Mouse (Mus musculus) intestine, postnatal 0 days (tissue): ENCODE measurements at regions not wholly inside any gene's neighbourhood (a gene's known extent, or its start where the extent isn't known, plus 50 kb on each side); places are given as distances from the start of the nearest gene placed in this dataset.

Source experiments
- ATAC-seq: fragments of 200-750 bp; cut with Nextera tagmentation; 2 replicates; pipeline ENCODE4 v1.8.0; 2017; ENCODE audit warnings: mild to moderate bottlenecking, moderate TSS enrichment, moderate library complexity
- H3K27ac ChIP-seq: fragments of 300-500 bp; sonication (generic); 2 replicates; pipeline ENCODE4 v1.5.1; 2014; ENCODE audit warnings: mild to moderate bottlenecking, low read depth, low read length, moderate library complexity
- H3K27me3 ChIP-seq: fragments of 300-500 bp; sonication (generic); replicated peaks from 2 replicates; pipeline ENCODE4 v1.6.1; 2014; ENCODE audit warnings: low read length, mixed read lengths; ENCODE audit not compliant: control insufficient read depth, insufficient read depth
- H3K36me3 ChIP-seq: fragments of 300-500 bp; sonication (generic); 2 replicates; pipeline ENCODE4 v1.6.1; 2014; ENCODE audit warnings: mild to moderate bottlenecking, moderate library complexity; ENCODE audit not compliant: control insufficient read depth, insufficient read depth
- H3K4me1 ChIP-seq: fragments of 300-500 bp; sonication (generic); replicated peaks from 2 replicates; pipeline ENCODE4 v1.6.1; 2014; ENCODE audit warnings: antibody characterized with exemption, low read length, mixed read lengths; ENCODE audit not compliant: control insufficient read depth, insufficient read depth
- H3K4me2 ChIP-seq: fragments of 300-500 bp; sonication (generic); replicated peaks from 2 replicates; pipeline ENCODE4 v1.6.1; 2014; ENCODE audit warnings: low read depth, mild to moderate bottlenecking, moderate library complexity
- H3K4me3 ChIP-seq: fragments of 300-500 bp; sonication (generic); 2 replicates; pipeline ENCODE4 v1.5.1; 2014; ENCODE audit warnings: low read depth, low read length
- H3K9ac ChIP-seq: fragments of 300-500 bp; sonication (generic); 2 replicates; pipeline ENCODE4 v1.6.1; 2014; ENCODE audit warnings: mild to moderate bottlenecking, low read depth, low read length
- H3K9me3 ChIP-seq: fragments of 300-500 bp; sonication (generic); 2 replicates; pipeline ENCODE4 v1.6.1; 2016; ENCODE audit warnings: mixed run types; ENCODE audit not compliant: control insufficient read depth
- CTCF ChIP-seq: sonication (generic); IDR thresholded peaks from 2 replicates; pipeline ENCODE4 v1.5.1; 2016; ENCODE audit warnings: low read depth, mild to moderate bottlenecking, control low read depth, antibody characterized with exemption, moderate library complexity
- WGBS: fragments of 180-500 bp; shearing (Covaris S2); extraction: QIAGEN DNeasy Blood & Tissue Kit; methylation state at CpG from one replicate; pipeline ENCODE4 v1.1.7; 2014; 5-methylcytosine and 5-hydroxymethylcytosine counted together

GRCm38 (mm10) chr17:65173236-65173635 is 337.4 kb upstream of the 4930583I09Rik start:
- no peak for TF ChIP-seq CTCF
- ATAC-seq: no peak

GRCm38 (mm10) chr17:65170691-65171090 is 334.8 kb upstream of the 4930583I09Rik start:
- no peaks in the 10 kb centered on the region for H3K36me3 ChIP-seq
- WGBS: 87% methylated on average over 4 of the region's 4 CpGs
- no peak for TF ChIP-seq CTCF
- H3K4me1 ChIP-seq: no peaks in the 10 kb centered on the region
- no peak overlapping the region for H3K4me2 ChIP-seq
- H3K27ac ChIP-seq: no peak overlapping the region
- no peak overlapping the region for H3K4me3 ChIP-seq
- no peak overlapping the region for H3K9ac ChIP-seq
- no peak for ATAC-seq
- no peaks in the 10 kb centered on the region for H3K9me3 ChIP-seq
- no peaks in the 10 kb centered on the region for H3K27me3 ChIP-seq

More at GRCm38 (mm10) chr17:65173236-65173635, 337.4 kb upstream of the 4930583I09Rik start:
- 93% methylated on average over 3 of the region's 3 CpGs for WGBS
- Histone ChIP-seq H3K9ac (no peak overlapping the region), H3K36me3 (no peaks in the 10 kb centered on the region), H3K4me3 (no peak overlapping the region), H3K27ac (no peak overlapping the region), H3K4me1 (no peaks in the 10 kb centered on the region), H3K4me2 (no peak overlapping the region), H3K9me3 (no peaks in the 10 kb centered on the region), H3K27me3 (no peaks in the 10 kb centered on the region)

- Histone ChIP-seq H3K4me3 (no peak overlapping the region), H3K4me1 (no peaks in the 10 kb centered on the region), H3K27me3 (no peaks in the 10 kb centered on the region), H3K36me3 (no peaks in the 10 kb centered on the region), H3K27ac (no peak overlapping the region), H3K9ac (no peak overlapping the region), H3K4me2 (no peak overlapping the region), H3K9me3 (no peaks in the 10 kb centered on the region)
- no peak for ATAC-seq
- TF ChIP-seq CTCF: no peak
- WGBS: 76% methylated on average over 4 of the region's 4 CpGs
These were observed 334.2 kb upstream of the 4930583I09Rik start for GRCm38 (mm10) chr17:65169981-65170617.

GRCm38 (mm10) chr17:65146376-65146775 is 310.5 kb upstream of the 4930583I09Rik start:
- Histone ChIP-seq H3K4me1 (no peaks in the 10 kb centered on the region), H3K27me3 (no peaks in the 10 kb centered on the region), H3K9ac (no peak overlapping the region), H3K4me2 (no peak overlapping the region), H3K36me3 (no peaks in the 10 kb centered on the region), H3K4me3 (no peak overlapping the region), H3K27ac (no peak overlapping the region), H3K9me3 (no peaks in the 10 kb centered on the region)
- no peak for TF ChIP-seq CTCF
- 78% methylated on average over 2 of the region's 2 CpGs for WGBS
- no peak for ATAC-seq

GRCm38 (mm10) chr17:65114651-65115050 is 278.8 kb upstream of the 4930583I09Rik start:
- Histone ChIP-seq H3K4me2 (no peak overlapping the region), H3K4me3 (no peak overlapping the region), H3K27ac (no peak overlapping the region), H3K27me3 (no peaks in the 10 kb centered on the region), H3K4me1 (no peaks in the 10 kb centered on the region), H3K9me3 (no peaks in the 10 kb centered on the region), H3K9ac (no peak overlapping the region), H3K36me3 (no peaks in the 10 kb centered on the region)
- ATAC-seq: no peak
- no peak for TF ChIP-seq CTCF
- WGBS: 85% methylated on average over 5 of the region's 5 CpGs

- WGBS: 78% methylated on average over 3 of the region's 3 CpGs
- Histone ChIP-seq H3K4me3 (no peak overlapping the region), H3K4me1 (no peaks in the 10 kb centered on the region), H3K9me3 (no peaks in the 10 kb centered on the region), H3K27ac (no peak overlapping the region), H3K27me3 (no peaks in the 10 kb centered on the region), H3K9ac (no peak overlapping the region), H3K36me3 (no peaks in the 10 kb centered on the region), H3K4me2 (no peak overlapping the region)
- no peak for TF ChIP-seq CTCF
- no peak for ATAC-seq
These were observed 277.2 kb upstream of the 4930583I09Rik start for GRCm38 (mm10) chr17:65113121-65113520.

- 90% methylated on average over 2 of the region's 2 CpGs for WGBS
These were observed 269.8 kb upstream of the 4930583I09Rik start for GRCm38 (mm10) chr17:65105622-65106021.

More at GRCm38 (mm10) chr17:65105622-65106021, 269.8 kb upstream of the 4930583I09Rik start:
- H3K4me2 ChIP-seq: no peak overlapping the region
- H3K27me3 ChIP-seq: no peaks in the 10 kb centered on the region
- no peaks in the 10 kb centered on the region for H3K9me3 ChIP-seq
- H3K4me1 ChIP-seq: no peaks in the 10 kb centered on the region
- H3K27ac ChIP-seq: no peak overlapping the region
- no peaks in the 10 kb centered on the region for H3K36me3 ChIP-seq
- H3K9ac ChIP-seq: no peak overlapping the region
- TF ChIP-seq CTCF: no peak
- no peak for ATAC-seq
- H3K4me3 ChIP-seq: no peak overlapping the region
